In the genomic region with DNA sequence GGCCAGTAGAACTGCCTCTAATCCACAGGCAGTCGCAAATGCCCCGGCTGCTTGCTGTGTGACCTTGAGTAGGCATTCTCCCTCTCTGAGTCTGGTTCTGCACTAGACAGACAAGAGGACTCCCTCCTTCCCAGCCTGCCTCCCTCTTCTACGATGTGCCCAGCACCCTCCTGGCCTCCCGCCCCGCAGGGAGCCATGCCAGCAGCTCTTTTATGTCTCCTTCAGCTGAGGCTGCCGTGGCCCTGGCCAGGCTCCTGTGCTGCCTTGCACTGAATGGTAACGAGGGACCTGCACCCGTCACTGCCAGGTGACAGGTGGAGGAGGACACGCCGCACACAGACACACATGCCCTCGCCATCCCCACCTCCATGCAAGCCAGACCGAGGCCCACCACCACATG, we compare ENCODE assay signal across 18 mouse cellular contexts. TPM values are rescaled to one million over a fixed set of nuclear protein-coding genes. Genes with fewer than 3 reads are reported as not detected.
A peak's percentile ranks its signal among the peaks of the same experiment; 100 is the strongest.
DNase-seq lines count a peak whose midpoint lies in the region; ATAC-seq lines count a peak whose summit lies in the region.
"Had no signal": no experiment of that assay in that cellular context is flagged by ENCODE, and none has a peak within 500 bp of the region (broad histone marks: within the 10 kb centered on the region; RNA-seq: fewer than 3 reads in every experiment).

No protein-coding gene starts in this region.

- no peaks in the 10 kb centered on the region for H3K9me3 ChIP-seq in midbrain, embryonic 13.5 days
- H3K9me3 ChIP-seq in midbrain, embryonic 15.5 days: no peaks in the 10 kb centered on the region
- no peaks in the 10 kb centered on the region for H3K9me3 ChIP-seq in kidney, embryonic 15.5 days (replicated peaks)
- H3K9me3 ChIP-seq: embryonic facial prominence, embryonic 12.5 days; G1E; intestine, embryonic 15.5 days; liver, embryonic 12.5 days had no signal

- H3K4me1 ChIP-seq in midbrain, embryonic 13.5 days (replicated peaks): peaks cover 52% of the 10 kb centered on the region
- peaks cover 41% of the 10 kb centered on the region for H3K4me1 ChIP-seq in midbrain, embryonic 15.5 days
- no peaks in the 10 kb centered on the region for H3K4me1 ChIP-seq in kidney, embryonic 15.5 days
- H3K4me1 ChIP-seq: embryonic facial prominence, embryonic 12.5 days; intestine, embryonic 15.5 days; liver, embryonic 12.5 days had no signal

- H3K36me3 ChIP-seq in midbrain, embryonic 13.5 days: no peaks in the 10 kb centered on the region
- no peaks in the 10 kb centered on the region for H3K36me3 ChIP-seq in midbrain, embryonic 15.5 days (replicated peaks)
- H3K36me3 ChIP-seq in kidney, embryonic 15.5 days: no peaks in the 10 kb centered on the region
- H3K36me3 ChIP-seq: embryonic facial prominence, embryonic 12.5 days; G1E; intestine, embryonic 15.5 days; liver, embryonic 12.5 days had no signal

- WGBS in midbrain, embryonic 13.5 days: 62% methylated on average over 12 of the region's 12 CpGs
- 58% methylated on average over 12 of the region's 12 CpGs for WGBS in midbrain, embryonic 15.5 days
- 67% methylated on average over 12 of the region's 12 CpGs for WGBS in kidney, embryonic 15.5 days

- H3K27ac ChIP-seq in midbrain, embryonic 13.5 days: no peak overlapping the region
- no peak overlapping the region for H3K27ac ChIP-seq in midbrain, embryonic 15.5 days
- H3K27ac ChIP-seq in kidney, embryonic 15.5 days: no peak overlapping the region
- H3K27ac ChIP-seq: embryonic facial prominence, embryonic 12.5 days; intestine, embryonic 15.5 days; liver, embryonic 12.5 days had no signal

- no peak overlapping the region for H3K4me3 ChIP-seq in midbrain, embryonic 13.5 days (replicated peaks)
- H3K4me3 ChIP-seq in midbrain, embryonic 15.5 days: no peak overlapping the region
- no peak overlapping the region for H3K4me3 ChIP-seq in kidney, embryonic 15.5 days (replicated peaks)
- H3K4me3 ChIP-seq: embryonic facial prominence, embryonic 12.5 days; intestine, embryonic 15.5 days; liver, embryonic 12.5 days had no signal

- peaks cover 37% of the 10 kb centered on the region for H3K27me3 ChIP-seq in midbrain, embryonic 13.5 days
- no peaks in the 10 kb centered on the region for H3K27me3 ChIP-seq in midbrain, embryonic 15.5 days (replicated peaks)
- H3K27me3 ChIP-seq in kidney, embryonic 15.5 days: peaks cover 42% of the 10 kb centered on the region
- H3K27me3 ChIP-seq: embryonic facial prominence, embryonic 12.5 days; intestine, embryonic 15.5 days had no signal

- no peak overlapping the region for H3K9ac ChIP-seq in midbrain, embryonic 13.5 days (replicated peaks)
- no peak overlapping the region for H3K9ac ChIP-seq in midbrain, embryonic 15.5 days
- no peak overlapping the region for H3K9ac ChIP-seq in kidney, embryonic 15.5 days
- H3K9ac ChIP-seq: embryonic facial prominence, embryonic 12.5 days; intestine, embryonic 15.5 days; liver, embryonic 12.5 days had no signal

- peak; percentile 22; the same call in 1 of the 2 replicates for ATAC-seq in midbrain, embryonic 13.5 days
- no peak for ATAC-seq in midbrain, embryonic 15.5 days (replicated peaks)
- ATAC-seq in kidney, embryonic 15.5 days (replicated peaks; ENCODE audit: low FRiP score): no peak
- ATAC-seq: intestine, embryonic 15.5 days; liver, embryonic 12.5 days had no signal

- DNase-seq in cerebellum, adult 18-20 months: peak; percentile 54 to 61
- no peak for DNase-seq in cerebellum, adult 9-10 months
- DNase-seq in cerebellum, adult 9-11 months: peak; percentile 68
- DNase-seq in layer of hippocampus, postnatal 10 days (ENCODE audit: low spot score in 2 of 2): peak; percentile 60 to 74
- DNase-seq in urinary bladder, adult 2 months (ENCODE audit: low spot score): no peak
- DNase-seq: heart, adult 18-20 months; kidney, postnatal 25 days; lung, postnatal 10 days; right cerebral cortex, postnatal 14 days had no signal

- no peak overlapping the region for H3K4me2 ChIP-seq in midbrain, embryonic 13.5 days (replicated peaks)
- H3K4me2 ChIP-seq in midbrain, embryonic 15.5 days: no peak overlapping the region
- H3K4me2 ChIP-seq in kidney, embryonic 15.5 days: no peak overlapping the region
- H3K4me2 ChIP-seq: embryonic facial prominence, embryonic 12.5 days; intestine, embryonic 15.5 days; liver, embryonic 12.5 days had no signal

RNA-seq across cellular contexts. Expression of a gene that starts 31.7 kb away (rescaled TPM):
- 5.9 and 7.3 TPM in 2 replicates for polyA plus RNA-seq in midbrain, embryonic 13.5 days (2015; fragmentation: Nextera tagmentation; extraction: Ambion mirVana)
- 15.7 and 16.1 TPM in 2 replicates for polyA plus RNA-seq in midbrain, embryonic 15.5 days (2015; fragmentation: Nextera tagmentation; extraction: Ambion mirVana)
- 10 to 100 TPM; 89.8 to 92.8 TPM for total RNA-seq in layer of hippocampus, postnatal 10 days (2021)
- 26.9 and 39.1 TPM in 2 replicates for polyA plus RNA-seq in urinary bladder, adult 2 months (2012; rRNA removed)
- polyA plus RNA-seq in kidney, embryonic 15.5 days (2015; fragmentation: Nextera tagmentation; extraction: Ambion mirVana): 2.5 and 2.7 TPM in 2 replicates
- total RNA-seq: G1E; neutrophil, adult 5-6 weeks had no signal

RNA-seq across cellular contexts. Expression of a gene that starts 40.2 kb away (rescaled TPM):
- polyA plus RNA-seq in midbrain, embryonic 13.5 days (2015; fragmentation: Nextera tagmentation; extraction: Ambion mirVana): 0.87 and 1.1 TPM in 2 replicates
- polyA plus RNA-seq in midbrain, embryonic 15.5 days (2015; fragmentation: Nextera tagmentation; extraction: Ambion mirVana): 1.3 and 1.4 TPM in 2 replicates
- 1 to 10 TPM; 1.7 to 2.6 TPM for total RNA-seq in layer of hippocampus, postnatal 10 days (2021)
- 2.8 and 4.4 TPM in 2 replicates for polyA plus RNA-seq in urinary bladder, adult 2 months (2012; rRNA removed)
- polyA plus RNA-seq in kidney, embryonic 15.5 days (2015; fragmentation: Nextera tagmentation; extraction: Ambion mirVana): 0.77 and 0.91 TPM in 2 replicates
- polyA plus RNA-seq: C2C12 had no signal

Comparison
In these comparisons a context has a peak if more than half of its experiments do, and no peak if none do; other contexts are left out.
1. DNase-seq: peak in cerebellum, adult 18-20 months (2 of 2), cerebellum, adult 9-11 months (single experiment) and layer of hippocampus, postnatal 10 days (2 of 2); none in cerebellum, adult 9-10 months (single experiment) and urinary bladder, adult 2 months (single experiment).